Mouse (Mus musculus) liver, embryonic 14.5 days (tissue): ENCODE results near the gene Dgat2.

Experiments used
- CTCF ChIP-seq: IDR thresholded peaks from 2 replicates; pipeline ENCODE4 v1.5.1; 2016; ENCODE audit warnings: antibody characterized with exemption, low read depth, control low read depth
- EP300 ChIP-seq: IDR thresholded peaks from 2 replicates; pipeline ENCODE4 v1.6.1; 2016; ENCODE audit warnings: antibody characterized with exemption, low read depth

DNA sequence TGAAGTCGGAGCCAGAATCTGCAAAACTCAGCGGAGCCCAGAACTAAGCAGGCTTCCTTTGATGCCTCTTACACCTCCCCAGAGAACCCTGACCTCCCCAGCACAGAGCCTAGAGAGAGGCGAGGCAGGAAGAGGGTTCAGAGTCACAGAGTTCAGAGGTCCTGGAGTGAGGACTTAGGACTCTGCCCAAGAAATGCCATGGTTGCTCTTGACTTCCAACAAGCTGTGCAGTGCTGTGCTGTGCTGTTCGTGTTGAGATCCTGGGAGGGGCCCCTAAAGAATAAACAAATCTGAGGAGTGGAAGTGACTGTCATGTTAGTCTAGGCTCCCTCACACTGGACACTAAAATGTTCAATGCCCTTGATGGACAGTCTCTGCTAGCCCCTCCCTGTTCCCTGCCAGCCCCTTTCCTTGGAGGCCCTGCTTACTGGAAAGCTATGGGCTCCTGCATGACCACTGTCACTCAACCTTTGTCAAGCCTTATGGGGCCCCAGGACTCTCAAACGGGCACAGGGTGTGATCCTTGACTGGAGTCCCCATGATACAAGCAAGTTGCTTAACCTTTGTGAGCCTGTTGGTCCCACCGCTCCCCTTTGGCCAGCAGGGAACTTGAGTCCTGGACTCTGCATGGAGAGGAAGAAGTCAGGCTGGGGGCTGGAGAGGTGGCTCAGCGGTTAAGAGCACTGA, 47.7 kb upstream of the Dgat2 start:
- TF ChIP-seq CTCF, result no peak
- no peak for TF ChIP-seq EP300
